Mouse (Mus musculus): ENCODE data around the gene 1700020N01Rik.

Gene 1700020N01Rik

GRCm38 (mm10) chr10:21636711-21637081 is 43.8 kb downstream of the 1700020N01Rik start:
- in situ Hi-C loops (cut with MboI; ENCODE audit: low pct_unique_long_range_greater_than_20kb in 1 of 2, low sequenced_read_pairs in 2 of 2, unreplicated experiment in 1 of 2): no loop called here

GRCm38 (mm10) chr10:21651388-21651787 is 58.4 kb downstream of the 1700020N01Rik start:
- in situ Hi-C loops (cut with MboI; ENCODE audit: low pct_unique_long_range_greater_than_20kb in 1 of 2, low sequenced_read_pairs in 2 of 2, unreplicated experiment in 1 of 2): no loop called here

GRCm38 (mm10) chr10:21652426-21653345 is 59.7 kb downstream of the 1700020N01Rik start:
- in situ Hi-C loops (cut with MboI; ENCODE audit: low pct_unique_long_range_greater_than_20kb in 1 of 2, low sequenced_read_pairs in 2 of 2, unreplicated experiment in 1 of 2): no loop called here

- in situ Hi-C loops (cut with MboI; ENCODE audit: low pct_unique_long_range_greater_than_20kb in 1 of 2, low sequenced_read_pairs in 2 of 2, unreplicated experiment in 1 of 2): no loop called here
Measured at GRCm38 (mm10) chr10:21653469-21653868, 60.5 kb downstream of the 1700020N01Rik start.

- in situ Hi-C loops (cut with MboI; ENCODE audit: low pct_unique_long_range_greater_than_20kb in 1 of 2, low sequenced_read_pairs in 2 of 2, unreplicated experiment in 1 of 2): no loop called here
Measured at GRCm38 (mm10) chr10:21659576-21660246, 66.8 kb downstream of the 1700020N01Rik start.

GRCm38 (mm10) chr10:21668976-21669375 is 76.0 kb downstream of the 1700020N01Rik start:
- in situ Hi-C loops (cut with MboI; ENCODE audit: low pct_unique_long_range_greater_than_20kb in 1 of 2, low sequenced_read_pairs in 2 of 2, unreplicated experiment in 1 of 2): no loop called here

GRCm38 (mm10) chr10:21669750-21670161 is 76.8 kb downstream of the 1700020N01Rik start:
- in situ Hi-C loops (cut with MboI; ENCODE audit: low pct_unique_long_range_greater_than_20kb in 1 of 2, low sequenced_read_pairs in 2 of 2, unreplicated experiment in 1 of 2): no loop called here

- in situ Hi-C loops (cut with MboI; ENCODE audit: low pct_unique_long_range_greater_than_20kb in 1 of 2, low sequenced_read_pairs in 2 of 2, unreplicated experiment in 1 of 2): no loop called here
Measured at GRCm38 (mm10) chr10:21670168-21670567, 77.2 kb downstream of the 1700020N01Rik start.
